Mouse (Mus musculus) liver, embryonic 14.5 days (tissue): ENCODE results near the gene Dlx5. TPM values are rescaled to one million over a fixed set of nuclear protein-coding genes. Genes with fewer than 3 reads are reported as not detected.

Source experiments
- ATAC-seq: fragments of 200-750 bp; cut with Nextera tagmentation; 2 replicates; pipeline ENCODE4 v1.8.0; 2017; ENCODE audit warnings: moderate number of reproducible peaks, mild to moderate bottlenecking, moderate library complexity; ENCODE audit not compliant: insufficient read depth
- DNase-seq, 3 experiments: peaks; one replicate each; pipeline ENCODE4 v3.0.0-alpha.2; 2012 to 2013; ENCODE audit warnings: low read depth in 3 of 3, low spot score in 3 of 3
- H3K27ac ChIP-seq: fragments of 300-500 bp; sonication (generic); 2 replicates; pipeline ENCODE4 v1.5.1; 2014; ENCODE audit warnings: moderate library complexity, mild to moderate bottlenecking, control low read depth, inconsistent platforms
- H3K27me3 ChIP-seq: fragments of 300-500 bp; sonication (generic); 2 replicates; pipeline ENCODE4 v1.6.1; 2014; ENCODE audit warnings: mild to moderate bottlenecking, low read length, moderate library complexity; ENCODE audit not compliant: control insufficient read depth, insufficient read depth
- H3K36me3 ChIP-seq: fragments of 300-500 bp; sonication (generic); replicated peaks from 2 replicates; pipeline ENCODE4 v1.6.1; 2014; ENCODE audit warnings: low read depth; ENCODE audit not compliant: control insufficient read depth, insufficient read depth
- H3K4me1 ChIP-seq, 2 experiments: fragments of 200-500 bp in 1 of 2; fragments of 300-500 bp in 1 of 2; sonication (generic) in 1 of 2; replicated peaks; 2 replicates each; pipeline ENCODE4 v1.6.1; 2012 to 2014; ENCODE audit warnings: antibody characterized with exemption in 1 of 2, inconsistent platforms in 1 of 2, low read length in 1 of 2; ENCODE audit not compliant: control insufficient read depth in 2 of 2, insufficient read depth in 2 of 2
- H3K4me2 ChIP-seq: fragments of 300-500 bp; sonication (generic); 2 replicates; pipeline ENCODE4 v1.6.1; 2014; ENCODE audit warnings: low read depth, mild to moderate bottlenecking, control low read depth, moderate library complexity
- H3K4me3 ChIP-seq, 2 experiments: fragments of 200-500 bp in 1 of 2; fragments of 300-500 bp in 1 of 2; sonication (generic) in 1 of 2; 2 replicates each; pipeline ENCODE4 v1.5.1; 2012 to 2014; ENCODE audit warnings: low read depth in 2 of 2, low read length in 2 of 2, mild to moderate bottlenecking in 2 of 2, control low read depth in 1 of 2, inconsistent platforms in 1 of 2, moderate library complexity in 1 of 2; ENCODE audit not compliant: insufficient read depth in 1 of 2
- H3K9ac ChIP-seq: fragments of 300-500 bp; sonication (generic); replicated peaks from 2 replicates; pipeline ENCODE4 v1.6.1; 2014; ENCODE audit warnings: mild to moderate bottlenecking, control low read depth, moderate library complexity
- H3K9me3 ChIP-seq: fragments of 300-500 bp; sonication (generic); 2 replicates; pipeline ENCODE4 v1.6.1; 2016; ENCODE audit warnings: low read length, mixed read lengths; ENCODE audit not compliant: control insufficient read depth
- CTCF ChIP-seq: IDR thresholded peaks from 2 replicates; pipeline ENCODE4 v1.5.1; 2016; ENCODE audit warnings: antibody characterized with exemption, low read depth, control low read depth
- EP300 ChIP-seq: IDR thresholded peaks from 2 replicates; pipeline ENCODE4 v1.6.1; 2016; ENCODE audit warnings: antibody characterized with exemption, low read depth
- WGBS: fragments of 180-500 bp; shearing (Covaris S2); extraction: QIAGEN DNeasy Blood & Tissue Kit; methylation state at CpG from one replicate; pipeline ENCODE4 v1.1.7; 2014; ENCODE audit not compliant: insufficient replicate concordance; 5-methylcytosine and 5-hydroxymethylcytosine counted together
- polyA plus RNA-seq, 2 experiments: library from polyadenylated mRNA; depleted of rRNA in 1 of 2; stranded (reverse) in 1 of 2; unstranded in 1 of 2; fragments of >200 nt; fragmentation: Nextera tagmentation in 1 of 2; extraction: Ambion mirVana in 1 of 2; gene quantifications; 2 replicates each; pipeline versions ENCODE4 v1.2.1 to v1.2.3; 2012 to 2014

The Dlx5 gene
- polyA plus RNA-seq (2012; rRNA removed): 0.03 TPM in 1 of 2 replicates, not detected in the other
- not detected in 2 replicates for polyA plus RNA-seq (2014; fragmentation: Nextera tagmentation; extraction: Ambion mirVana)

- peaks cover 67% of the 10 kb centered on the region for H3K27me3 ChIP-seq
- no peak for DNase-seq
- no peaks in the 10 kb centered on the region for H3K4me1 ChIP-seq
- no peak within 1 kb of the TSS for H3K4me3 ChIP-seq
- H3K9me3 ChIP-seq: no peaks in the 10 kb centered on the region
- no peak for TF ChIP-seq EP300
- no peak for TF ChIP-seq CTCF
- no peak for ATAC-seq
- 1% methylated on average over 40 of the region's 42 CpGs for WGBS
- no peak within 1 kb of the TSS for H3K4me2 ChIP-seq
- no peaks in the 10 kb centered on the region for H3K36me3 ChIP-seq
- H3K27ac ChIP-seq: no peak within 1 kb of the TSS
- no peak within 1 kb of the TSS for H3K9ac ChIP-seq
These were observed at the start of gene Dlx5 for GRCm38 (mm10) chr6:6881638-6882190. TSS of gene Dlx5 (minus strand) at chr6:6882085.

GRCm38 (mm10) chr6:6931507-6931906, 49.6 kb upstream of the Dlx5 start:
- ATAC-seq (no peak), DNase-seq (no peak)
- Histone ChIP-seq H3K27me3 (no peaks in the 10 kb centered on the region), H3K9me3 (no peaks in the 10 kb centered on the region), H3K4me2 (no peak overlapping the region), H3K36me3 (no peaks in the 10 kb centered on the region), H3K4me1 (no peaks in the 10 kb centered on the region), H3K9ac (no peak overlapping the region), H3K27ac (no peak overlapping the region), H3K4me3 (no peak overlapping the region)
- TF ChIP-seq CTCF (no peak), EP300 (no peak)
- 60% methylated on average over 4 of the region's 4 CpGs for WGBS

DNA sequence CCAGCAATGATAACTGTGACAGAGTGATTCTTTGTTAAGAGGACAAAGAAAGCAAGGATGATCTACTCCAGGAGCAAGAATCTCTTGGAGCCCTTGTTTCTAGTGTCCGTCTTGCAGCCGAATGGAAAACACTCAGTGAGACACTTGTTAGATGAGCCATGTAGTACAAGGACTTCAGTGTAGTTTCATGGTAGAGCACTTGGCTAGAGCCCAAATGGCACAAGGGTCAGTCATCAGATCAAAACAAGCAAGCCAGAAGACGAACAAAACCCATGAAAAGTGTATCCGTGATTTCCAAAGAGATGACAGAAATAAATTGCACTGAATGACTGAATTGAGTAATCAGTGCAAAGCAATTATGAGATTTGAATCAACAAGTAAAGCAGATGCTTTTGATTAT, 48.9 kb upstream of the Dlx5 start:
- TF ChIP-seq EP300 (no peak), CTCF (no peak)
- no peaks in the 10 kb centered on the region for H3K4me1 ChIP-seq
- no peak for ATAC-seq

DNA sequence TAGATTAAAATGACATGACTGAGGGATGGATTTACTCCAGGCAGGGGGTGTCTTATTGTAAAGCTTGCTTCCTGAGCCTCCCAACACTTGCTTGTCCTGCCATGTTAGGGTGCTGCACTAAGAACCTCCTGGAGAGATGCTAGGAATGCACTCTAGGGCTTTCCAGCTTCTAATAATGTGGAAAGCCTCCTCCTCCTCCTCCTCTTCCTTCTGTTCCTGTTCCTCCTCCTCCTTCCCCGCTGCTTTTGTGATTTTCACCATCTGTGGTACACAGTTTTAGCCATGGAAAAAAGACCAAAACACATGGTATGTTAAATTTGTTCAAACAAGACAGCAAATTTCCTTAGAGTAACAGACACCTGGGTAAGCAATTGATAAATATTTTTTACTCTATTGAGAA, 43.4 kb upstream of the Dlx5 start:
- Histone ChIP-seq H3K36me3 (no peaks in the 10 kb centered on the region), H3K4me3 (no peak overlapping the region), H3K4me2 (no peak overlapping the region), H3K27ac (no peak overlapping the region), H3K9ac (no peak overlapping the region), H3K27me3 (no peaks in the 10 kb centered on the region), H3K9me3 (no peaks in the 10 kb centered on the region), H3K4me1 (no peaks in the 10 kb centered on the region)
- no peak for ATAC-seq
- TF ChIP-seq EP300 (no peak), CTCF (no peak)
- WGBS: 18% methylated on average over 1 of the region's 1 CpGs
- no peak for DNase-seq

More for the DNA sequence above, 48.9 kb upstream of the Dlx5 start:
- no peak for DNase-seq
- Histone ChIP-seq H3K9ac (no peak overlapping the region), H3K9me3 (no peaks in the 10 kb centered on the region), H3K27ac (no peak overlapping the region), H3K4me3 (no peak overlapping the region), H3K27me3 (no peaks in the 10 kb centered on the region), H3K36me3 (no peaks in the 10 kb centered on the region), H3K4me2 (no peak overlapping the region)
- 64% methylated on average over 4 of the region's 4 CpGs for WGBS

GRCm38 (mm10) chr6:6917334-6917733, 35.4 kb upstream of the Dlx5 start:
- H3K4me2 ChIP-seq: no peak overlapping the region
- TF ChIP-seq CTCF (no peak), EP300 (no peak)
- no peaks in the 10 kb centered on the region for H3K4me1 ChIP-seq
- no peaks in the 10 kb centered on the region for H3K9me3 ChIP-seq
- H3K9ac ChIP-seq: no peak overlapping the region
- no peaks in the 10 kb centered on the region for H3K27me3 ChIP-seq
- ATAC-seq (no peak), DNase-seq (no peak)
- H3K36me3 ChIP-seq: no peaks in the 10 kb centered on the region
- H3K4me3 ChIP-seq: no peak overlapping the region
- WGBS: 65% methylated on average over 4 of the region's 4 CpGs
- H3K27ac ChIP-seq: no peak overlapping the region
